Mouse (Mus musculus) lung, postnatal 0 days (tissue): ENCODE data around the gene Chd9. TPM values are rescaled to one million over a fixed set of nuclear protein-coding genes. Genes with fewer than 3 reads are reported as not detected.

ENCODE experiments used
- ATAC-seq: fragments of 200-750 bp; cut with Nextera tagmentation; 2 replicates; pipeline ENCODE4 v1.8.0; 2017; ENCODE audit warnings: moderate library complexity
- DNase-seq: peaks from one replicate; pipeline ENCODE4 v3.0.0-alpha.2; 2016; ENCODE audit warnings: low spot score
- H3K27ac ChIP-seq: fragments of 300-500 bp; sonication (generic); 2 replicates; pipeline ENCODE4 v1.5.1; 2014; ENCODE audit warnings: antibody characterized with exemption, mild to moderate bottlenecking, low read length, mixed read lengths
- H3K27me3 ChIP-seq: fragments of 300-500 bp; sonication (generic); replicated peaks from 2 replicates; pipeline ENCODE4 v1.6.1; 2014; ENCODE audit warnings: low read length, mixed read lengths; ENCODE audit not compliant: insufficient read depth
- H3K36me3 ChIP-seq: fragments of 300-500 bp; sonication (generic); 2 replicates; pipeline ENCODE4 v1.6.1; 2014; ENCODE audit warnings: low read length, mixed read lengths; ENCODE audit not compliant: insufficient read depth
- H3K4me1 ChIP-seq: fragments of 300-500 bp; sonication (generic); 2 replicates; pipeline ENCODE4 v1.6.1; 2014; ENCODE audit warnings: antibody characterized with exemption, low read depth, low read length, mixed read lengths; ENCODE audit not compliant: insufficient read depth
- H3K4me2 ChIP-seq: fragments of 300-500 bp; sonication (generic); replicated peaks from 2 replicates; pipeline ENCODE4 v1.6.1; 2014; ENCODE audit warnings: low read depth, mild to moderate bottlenecking, low read length, moderate library complexity, mixed read lengths
- H3K4me3 ChIP-seq: fragments of 300-500 bp; sonication (generic); 2 replicates; pipeline ENCODE4 v1.5.1; 2014; ENCODE audit warnings: low read depth, low read length
- H3K9ac ChIP-seq: fragments of 300-500 bp; sonication (generic); replicated peaks from 2 replicates; pipeline ENCODE4 v1.6.1; 2014; ENCODE audit warnings: low read depth, mild to moderate bottlenecking
- H3K9me3 ChIP-seq: fragments of 300-500 bp; sonication (generic); 2 replicates; pipeline ENCODE4 v1.6.1; 2016; ENCODE audit warnings: low read length, mixed read lengths
- CTCF ChIP-seq: IDR thresholded peaks from 2 replicates; pipeline ENCODE4 v1.5.1; 2016; ENCODE audit warnings: antibody characterized with exemption, mild to moderate bottlenecking
- EP300 ChIP-seq: IDR thresholded peaks from 2 replicates; pipeline ENCODE4 v1.6.1; 2016; ENCODE audit warnings: antibody characterized with exemption, mild to moderate bottlenecking, control low read depth
- WGBS: fragments of 180-500 bp; shearing (Covaris S2); extraction: QIAGEN DNeasy Blood & Tissue Kit; methylation state at CpG from one replicate; pipeline ENCODE4 v1.1.7; 2014; 5-methylcytosine and 5-hydroxymethylcytosine counted together
- polyA plus RNA-seq: library from polyadenylated mRNA; unstranded; fragments of >200 nt; fragmentation: Nextera tagmentation; extraction: Ambion mirVana; gene quantifications from 2 replicates; pipeline ENCODE4 v1.2.1, GENCODE M21; 2015

Chd9 gene
- polyA plus RNA-seq, 1 experiment from 2014 or later, result 122 TPM

GRCm38 (mm10) chr8:90876213-90876721 is 48.1 kb downstream of the Chd9 start:
- ATAC-seq (peak; percentile 63), DNase-seq (peak; percentile 87)
- no peak overlapping the region for H3K9ac ChIP-seq
- WGBS, result 7% methylated on average over 12 of the region's 12 CpGs
- peak overlapping the region; percentile 47 for H3K4me3 ChIP-seq
- TF ChIP-seq CTCF (no peak), EP300 (no peak)
- H3K9me3 ChIP-seq, result no peaks in the 10 kb centered on the region
- peak overlapping the region; percentile 81 for H3K4me2 ChIP-seq
- H3K27me3 ChIP-seq, result no peaks in the 10 kb centered on the region
- H3K36me3 ChIP-seq, result no peaks in the 10 kb centered on the region
- H3K27ac ChIP-seq, result peak overlapping the region; percentile 85
- peaks cover 7% of the 10 kb centered on the region for H3K4me1 ChIP-seq

GRCm38 (mm10) chr8:90876722-90877429 is 48.7 kb downstream of the Chd9 start:
- Histone ChIP-seq H3K36me3 (no peaks in the 10 kb centered on the region), H3K27ac (peak overlapping the region; percentile 85), H3K4me1 (peaks cover 6% of the 10 kb centered on the region; the same call in 1 of the 2 replicates), H3K9ac (peak overlapping the region; percentile 43; the same call in 1 of the 2 replicates), H3K4me3 (peak overlapping the region; percentile 47), H3K9me3 (no peaks in the 10 kb centered on the region), H3K4me2 (peak overlapping the region; percentile 81), H3K27me3 (no peaks in the 10 kb centered on the region)
- peak; percentile 91 for ATAC-seq
- WGBS, result 1% methylated on average over 23 of the region's 24 CpGs
- peak; percentile 93 for DNase-seq
- TF ChIP-seq EP300 (peak; percentile 50; the same call in 1 of the 2 replicates), CTCF (0 out of 2 replicates have a peak, but pooled peaks have one; percentile 1)

- no peaks in the 10 kb centered on the region for H3K36me3 ChIP-seq
- 0 out of 2 replicates have a peak, but pooled peaks have one; percentile 8 for ATAC-seq
- no peaks in the 10 kb centered on the region for H3K9me3 ChIP-seq
- WGBS, result 1% methylated on average over 11 of the region's 11 CpGs
- TF ChIP-seq EP300 (no peak), CTCF (no peak)
- peaks cover 6% of the 10 kb centered on the region; the same call in 1 of the 2 replicates for H3K4me1 ChIP-seq
- no peaks in the 10 kb centered on the region for H3K27me3 ChIP-seq
- H3K27ac ChIP-seq, result peak overlapping the region; percentile 85
- no peak for DNase-seq
- H3K4me3 ChIP-seq, result peak overlapping the region; percentile 47
- peak overlapping the region; percentile 81 for H3K4me2 ChIP-seq
- peak overlapping the region; percentile 43; the same call in 1 of the 2 replicates for H3K9ac ChIP-seq
Observed at GRCm38 (mm10) chr8:90877430-90877975, 49.4 kb downstream of the Chd9 start.

- Histone ChIP-seq H3K4me2 (no peak overlapping the region), H3K9me3 (no peaks in the 10 kb centered on the region), H3K27ac (no peak overlapping the region), H3K4me1 (peaks cover 6% of the 10 kb centered on the region; the same call in 1 of the 2 replicates), H3K27me3 (no peaks in the 10 kb centered on the region), H3K4me3 (no peak overlapping the region), H3K36me3 (no peaks in the 10 kb centered on the region), H3K9ac (no peak overlapping the region)
- no peak for DNase-seq
- TF ChIP-seq EP300, result no peak
- no peak for TF ChIP-seq CTCF
- 66% methylated on average over 6 of the region's 6 CpGs for whole genome bisulfite sequencing
- no peak for ATAC-seq
Observed at GRCm38 (mm10) chr8:90878551-90878950, 50.4 kb downstream of the Chd9 start.

GRCm38 (mm10) chr8:90880041-90880440 is 51.9 kb downstream of the Chd9 start:
- H3K4me1 ChIP-seq, result peaks cover 6% of the 10 kb centered on the region; the same call in 1 of the 2 replicates
- no peak overlapping the region for H3K4me2 ChIP-seq
- no peak overlapping the region for H3K9ac ChIP-seq
- WGBS, result 67% methylated on average over 4 of the region's 4 CpGs
- TF ChIP-seq EP300, result no peak
- TF ChIP-seq CTCF, result no peak
- H3K27ac ChIP-seq, result no peak overlapping the region
- ATAC-seq (no peak), DNase-seq (no peak)
- H3K36me3 ChIP-seq, result no peaks in the 10 kb centered on the region
- no peak overlapping the region for H3K4me3 ChIP-seq
- no peaks in the 10 kb centered on the region for H3K9me3 ChIP-seq
- no peaks in the 10 kb centered on the region for H3K27me3 ChIP-seq

- WGBS, result 81% methylated on average over 5 of the region's 5 CpGs
Observed at GRCm38 (mm10) chr8:90881181-90881580, 53.0 kb downstream of the Chd9 start.

More at GRCm38 (mm10) chr8:90881181-90881580, 53.0 kb downstream of the Chd9 start:
- no peak overlapping the region for H3K4me3 ChIP-seq
- TF ChIP-seq EP300, result no peak
- TF ChIP-seq CTCF, result no peak
- no peak overlapping the region for H3K27ac ChIP-seq
- no peaks in the 10 kb centered on the region for H3K27me3 ChIP-seq
- no peak overlapping the region for H3K4me2 ChIP-seq
- no peaks in the 10 kb centered on the region for H3K9me3 ChIP-seq
- no peak overlapping the region for H3K9ac ChIP-seq
- H3K36me3 ChIP-seq, result no peaks in the 10 kb centered on the region
- ATAC-seq, result no peak
- peaks cover 6% of the 10 kb centered on the region; the same call in 1 of the 2 replicates for H3K4me1 ChIP-seq
- DNase-seq, result no peak
